Comparison of ENCODE assay signal across 8 mouse cellular contexts in genomic region chr4:105100508-105101336, GRCm38 (mm10). TPM values are rescaled to one million over a fixed set of nuclear protein-coding genes. Genes with fewer than 3 reads are reported as not detected.
DNase-seq lines count a peak whose midpoint lies in the region; ATAC-seq and TF ChIP-seq lines count a peak whose summit lies in the region.

No protein-coding gene starts in this region.

- TF ChIP-seq CTCF in lung, postnatal 0 days (IDR thresholded peaks at IDR 0.05): no peak
- no peak for TF ChIP-seq CTCF in lung, adult 2 months (IDR thresholded peaks at IDR 0.05; ENCODE audit: insufficient read depth, low read length)
- TF ChIP-seq CTCF in heart, adult 2 months (IDR thresholded peaks at IDR 0.05): no peak

- DNase-seq in embryo, embryonic 10.5 days (ENCODE audit: low spot score): peak; percentile 8
- DNase-seq in embryo, embryonic 10 days (ENCODE audit: low spot score): no peak
- no peak for DNase-seq in lung, postnatal 0 days (ENCODE audit: low spot score)
- no peak for DNase-seq in lung, adult 2 months
- DNase-seq in heart, adult 2 months: peak; percentile 43 to 62
- peak; percentile 16 for DNase-seq in retina, embryonic 14.5 days (ENCODE audit: low spot score)
- no peak for DNase-seq in embryo, embryonic 11 days
- no peak for DNase-seq in thymus, postnatal 4 days

- H3K79me2 ChIP-seq in heart, adult 2 months (replicated peaks; ENCODE audit: control insufficient read depth, insufficient read depth, low read length): peaks cover 1% of the 10 kb centered on the region; the same call in 1 of the 2 replicates

- WGBS in lung, postnatal 0 days: 36% methylated on average over 5 of the region's 5 CpGs
- 24% methylated on average over 5 of the region's 5 CpGs for WGBS in lung, adult 2 months
- WGBS in heart, adult 2 months: 14% methylated on average over 5 of the region's 5 CpGs

- ATAC-seq in lung, postnatal 0 days: peak; percentile 23; the same call in 1 of the 2 replicates

- no peak overlapping the region for H3K27ac ChIP-seq in lung, postnatal 0 days (ENCODE audit: low read length)
- H3K27ac ChIP-seq in heart, adult 2 months: peak overlapping the region; percentile 88

- no peaks in the 10 kb centered on the region for H3K4me1 ChIP-seq in lung, postnatal 0 days (ENCODE audit: insufficient read depth, low read depth, low read length)
- H3K4me1 ChIP-seq in lung, adult 2 months (ENCODE audit: control insufficient read depth, insufficient read depth, low read length): peaks cover 6% of the 10 kb centered on the region; the same call in 1 of the 2 replicates
- peaks cover 3% of the 10 kb centered on the region for H3K4me1 ChIP-seq in heart, adult 2 months (ENCODE audit: control insufficient read depth, insufficient read depth, low read length)

- no peak for TF ChIP-seq POLR2A in lung, adult 2 months (IDR thresholded peaks at IDR 0.05; ENCODE audit: borderline replicate concordance, extremely low read depth, low read depth, low read length)
- TF ChIP-seq POLR2A in heart, adult 2 months (IDR thresholded peaks at IDR 0.05; ENCODE audit: insufficient read depth, low read depth, low read length): no peak

- H3K9ac ChIP-seq in lung, postnatal 0 days (replicated peaks; ENCODE audit: low read depth): no peak overlapping the region
- H3K9ac ChIP-seq in heart, adult 2 months (ENCODE audit: low read depth, low read length): no peak overlapping the region

- no peaks in the 10 kb centered on the region for H3K36me3 ChIP-seq in lung, postnatal 0 days (ENCODE audit: insufficient read depth, low read length)
- H3K36me3 ChIP-seq in heart, adult 2 months (ENCODE audit: control insufficient read depth, insufficient read depth, low read length): peaks cover 8% of the 10 kb centered on the region

- intact Hi-C loops in heart, adult 2 months (cut with DNase I): no loop called here

- H3K4me2 ChIP-seq in lung, postnatal 0 days (replicated peaks; ENCODE audit: low read depth, low read length): no peak overlapping the region

- no peaks in the 10 kb centered on the region for H3K27me3 ChIP-seq in lung, postnatal 0 days (replicated peaks; ENCODE audit: insufficient read depth, low read length)
- no peaks in the 10 kb centered on the region for H3K27me3 ChIP-seq in heart, adult 2 months (ENCODE audit: control insufficient read depth, insufficient read depth, low read length)

- no peaks in the 10 kb centered on the region for H3K9me3 ChIP-seq in lung, postnatal 0 days (ENCODE audit: low read length)

- H3K4me3 ChIP-seq in lung, postnatal 0 days (ENCODE audit: low read depth, low read length): no peak overlapping the region
- H3K4me3 ChIP-seq in lung, adult 2 months (replicated peaks; ENCODE audit: extremely low read depth, low read depth, low read length): no peak overlapping the region
- H3K4me3 ChIP-seq in heart, adult 2 months: no peak overlapping the region

- no peak for TF ChIP-seq EP300 in lung, postnatal 0 days (IDR thresholded peaks at IDR 0.05)
- TF ChIP-seq EP300 in heart, adult 2 months (IDR thresholded peaks at IDR 0.05; ENCODE audit: insufficient read depth, low read depth, low read length): peak; percentile 76; the same call in 1 of the 2 replicates

RNA-seq across cellular contexts. Expression of gene Prkaa2, which starts 9.0 kb away (rescaled TPM):
- polyA plus RNA-seq in lung, postnatal 0 days (2015; fragmentation: Nextera tagmentation; extraction: Ambion mirVana): 2.3 and 2.6 TPM in 2 replicates
- polyA plus RNA-seq in lung, adult 2 months (2012; rRNA removed): 2.7 and 5.2 TPM in 2 replicates
- 10 to 100 TPM; 76.5 to 84.3 TPM for total RNA-seq in heart, adult 2 months (2021)
- polyA plus RNA-seq in heart, adult 2 months (2012; rRNA removed): 21.6 and 48.2 TPM in 2 replicates

RNA-seq across cellular contexts. Expression of gene Plpp3, which starts 56.4 kb away (rescaled TPM):
- polyA plus RNA-seq in lung, postnatal 0 days (2015; fragmentation: Nextera tagmentation; extraction: Ambion mirVana): 134 and 140 TPM in 2 replicates
- polyA plus RNA-seq in lung, adult 2 months (2012; rRNA removed): 170 and 187 TPM in 2 replicates
- total RNA-seq in heart, adult 2 months (2021): 10 to 100 TPM; 64.8 to 74.0 TPM
- 76.9 and 92.0 TPM in 2 replicates for polyA plus RNA-seq in heart, adult 2 months (2012; rRNA removed)

Comparison
In these comparisons a context has a peak if more than half of its experiments do, and no peak if none do; other contexts are left out.
1. DNase-seq: peak in embryo, embryonic 10.5 days (single experiment), heart, adult 2 months (2 of 2) and retina, embryonic 14.5 days (single experiment); none in embryo, embryonic 10 days (single experiment), lung, postnatal 0 days (single experiment), lung, adult 2 months (single experiment), embryo, embryonic 11 days (single experiment) and thymus, postnatal 4 days (single experiment).